Mouse (Mus musculus) midbrain, embryonic 11.5 days (tissue): Measurements from ENCODE around the gene Col5a3. TPM values are rescaled to one million over a fixed set of nuclear protein-coding genes. Genes with fewer than 3 reads are reported as not detected.
"Not testable (repeated sequence)": the region's sequence is repeated elsewhere in the genome, so short reads cannot be mapped to it uniquely, and the experiment has no call there.

ENCODE experiments used
- ATAC-seq: fragments of 200-750 bp; cut with Nextera tagmentation; 2 replicates; pipeline ENCODE4 v1.8.0; 2017; ENCODE audit warnings: moderate TSS enrichment, moderate library complexity; ENCODE audit not compliant: low FRiP score
- DNase-seq: peaks from one replicate; pipeline ENCODE4 v3.0.0; 2015; ENCODE audit warnings: low spot score; ENCODE audit errors: missing footprints
- H3K27ac ChIP-seq: fragments of 300-500 bp; sonication (generic); 2 replicates; pipeline ENCODE4 v1.5.1; 2014; ENCODE audit warnings: low read depth, low read length
- H3K27me3 ChIP-seq: fragments of 300-500 bp; sonication (generic); 2 replicates; pipeline ENCODE4 v1.6.1; 2014; ENCODE audit warnings: mild to moderate bottlenecking, low read length, moderate library complexity, mixed read lengths; ENCODE audit not compliant: control insufficient read depth, insufficient read depth
- H3K36me3 ChIP-seq: fragments of 300-500 bp; sonication (generic); 2 replicates; pipeline ENCODE4 v1.6.1; 2014; ENCODE audit warnings: mild to moderate bottlenecking, low read length, moderate library complexity, mixed read lengths; ENCODE audit not compliant: control insufficient read depth, insufficient read depth
- H3K4me1 ChIP-seq: fragments of 300-500 bp; sonication (generic); 2 replicates; pipeline ENCODE4 v1.6.1; 2014; ENCODE audit warnings: low read length; ENCODE audit not compliant: control insufficient read depth, insufficient read depth
- H3K4me2 ChIP-seq: fragments of 300-500 bp; sonication (generic); 2 replicates; pipeline ENCODE4 v1.6.1; 2014; ENCODE audit warnings: mild to moderate bottlenecking, moderate library complexity
- H3K4me3 ChIP-seq: fragments of 300-500 bp; sonication (generic); 2 replicates; pipeline ENCODE4 v1.5.1; 2014; ENCODE audit warnings: low read depth, low read length
- H3K9ac ChIP-seq: fragments of 300-500 bp; sonication (generic); 2 replicates; pipeline ENCODE4 v1.6.1; 2014; ENCODE audit warnings: low read length
- H3K9me3 ChIP-seq: fragments of 300-500 bp; sonication (generic); 2 replicates; pipeline ENCODE4 v1.6.1; 2016; ENCODE audit warnings: low read length; ENCODE audit not compliant: control insufficient read depth
- WGBS: fragments of 180-500 bp; shearing (Covaris S2); extraction: QIAGEN DNeasy Blood & Tissue Kit; methylation state at CpG from one replicate; pipeline ENCODE4 v1.1.7; 2014; 5-methylcytosine and 5-hydroxymethylcytosine counted together
- polyA plus RNA-seq: library from polyadenylated mRNA; unstranded; fragments of >200 nt; fragmentation: Nextera tagmentation; extraction: Ambion mirVana; gene quantifications from 2 replicates; pipeline ENCODE4 v1.2.1, GENCODE M21; 2014

Gene Col5a3
- polyA plus RNA-seq, 1 experiment from 2014 or later = 0.38 TPM

DNA sequence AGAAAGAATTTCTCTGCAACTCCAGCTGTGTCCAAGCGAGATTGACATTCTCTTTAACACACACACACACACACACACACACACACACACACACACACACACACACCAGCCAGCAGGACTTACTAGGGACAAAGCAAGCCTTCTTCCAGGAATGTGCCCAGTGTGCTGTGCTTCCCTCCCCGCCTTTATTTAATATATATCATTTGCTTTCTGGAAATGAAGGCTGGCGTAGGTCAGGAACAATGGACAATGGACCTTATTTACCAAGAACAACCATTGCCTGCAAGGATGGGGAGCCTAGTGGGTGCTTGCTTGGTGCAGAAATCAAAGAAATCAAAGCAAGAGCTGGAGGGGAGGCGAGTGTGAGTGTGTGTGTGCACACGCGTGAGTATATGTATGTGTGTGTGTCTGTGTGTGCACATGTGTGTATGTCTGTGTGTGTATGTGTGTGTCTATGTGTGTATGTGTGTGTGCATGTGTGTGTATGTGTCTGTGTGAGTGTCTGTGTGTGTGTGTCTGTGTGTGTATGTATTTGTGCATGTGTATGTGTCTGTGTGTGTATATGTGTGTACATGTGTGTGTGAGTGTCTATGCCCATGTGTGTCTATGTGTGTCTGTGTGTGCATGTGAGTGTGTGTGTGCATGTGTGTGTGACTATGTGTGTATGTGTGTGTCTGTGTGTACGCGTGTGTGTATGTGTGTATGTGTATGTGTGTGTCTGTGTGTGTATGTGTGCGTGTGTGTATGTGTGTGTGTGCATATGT is 22.5 kb upstream of the Col5a3 start:
- no peak for DNase-seq
- no peaks in the 10 kb centered on the region for H3K4me1 ChIP-seq
- no peaks in the 10 kb centered on the region for H3K36me3 ChIP-seq
- H3K9me3 ChIP-seq = no peaks in the 10 kb centered on the region
- no peak overlapping the region for H3K4me2 ChIP-seq
- no peak for ATAC-seq
- H3K4me3 ChIP-seq = no peak overlapping the region
- no peak overlapping the region for H3K9ac ChIP-seq
- H3K27me3 ChIP-seq = no peaks in the 10 kb centered on the region
- 86% methylated on average over 9 of the region's 9 CpGs for WGBS
- H3K27ac ChIP-seq = no peak overlapping the region

DNA sequence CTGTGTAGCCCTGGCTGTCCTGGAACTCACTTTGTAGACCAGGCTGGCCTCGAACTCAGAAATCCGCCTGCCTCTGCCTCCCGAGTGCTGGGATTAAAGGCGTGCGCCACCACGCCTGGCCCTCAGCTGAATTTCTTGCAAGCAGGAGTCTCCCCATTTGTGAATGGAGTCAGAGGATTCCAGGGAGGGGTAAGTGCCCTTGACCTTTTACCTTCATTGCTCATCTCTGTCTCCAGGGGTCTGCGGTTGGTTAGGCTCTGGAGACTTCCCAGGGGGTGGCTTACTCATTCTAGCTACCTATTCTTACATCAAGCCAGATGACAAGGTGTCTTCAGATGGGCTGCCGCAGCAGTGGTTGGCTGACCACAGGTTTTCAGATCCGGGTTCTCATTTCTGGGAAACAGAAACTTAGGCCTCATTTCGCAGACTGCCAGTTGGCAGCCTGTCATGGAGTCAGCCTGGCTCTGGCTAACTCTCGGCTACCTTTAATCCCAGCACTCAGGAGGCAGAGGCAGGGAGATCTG is 20.6 kb upstream of the Col5a3 start:
- H3K4me3 ChIP-seq, H3K9ac ChIP-seq, DNase-seq, H3K4me2 ChIP-seq, H3K9me3 ChIP-seq, ATAC-seq, H3K36me3 ChIP-seq, H3K4me1 ChIP-seq, H3K27me3 ChIP-seq, H3K27ac ChIP-seq: not testable (repeated sequence)
- 89% methylated on average over 10 of the region's 11 CpGs for WGBS

DNA sequence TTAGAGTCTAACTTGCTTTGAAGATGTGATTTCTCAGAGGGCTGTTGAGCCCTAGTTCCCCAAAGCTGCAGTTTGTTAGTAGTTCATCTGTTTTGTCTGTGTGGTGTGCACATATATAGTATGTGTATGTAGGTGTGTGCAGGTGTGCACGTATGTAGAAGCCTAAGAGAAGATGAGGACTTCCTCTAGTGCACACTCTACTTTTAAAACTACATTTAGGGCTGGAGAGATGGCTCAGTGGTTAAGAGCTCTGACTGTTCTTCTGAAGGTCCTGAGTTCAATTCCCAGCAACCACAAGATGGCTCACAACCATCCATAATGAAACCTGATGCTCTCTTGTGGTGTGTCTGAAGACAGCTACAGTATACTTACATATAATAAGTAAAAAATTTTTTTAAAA is 20.0 kb upstream of the Col5a3 start:
- Histone ChIP-seq H3K9ac (no peak overlapping the region), H3K36me3 (no peaks in the 10 kb centered on the region), H3K4me3 (no peak overlapping the region), H3K27ac (no peak overlapping the region), H3K4me1 (no peaks in the 10 kb centered on the region), H3K4me2 (no peak overlapping the region), H3K27me3 (no peaks in the 10 kb centered on the region), H3K9me3 (no peaks in the 10 kb centered on the region)
- WGBS = 85% methylated on average over 1 of the region's 1 CpGs
- ATAC-seq (no peak), DNase-seq (no peak)

DNA sequence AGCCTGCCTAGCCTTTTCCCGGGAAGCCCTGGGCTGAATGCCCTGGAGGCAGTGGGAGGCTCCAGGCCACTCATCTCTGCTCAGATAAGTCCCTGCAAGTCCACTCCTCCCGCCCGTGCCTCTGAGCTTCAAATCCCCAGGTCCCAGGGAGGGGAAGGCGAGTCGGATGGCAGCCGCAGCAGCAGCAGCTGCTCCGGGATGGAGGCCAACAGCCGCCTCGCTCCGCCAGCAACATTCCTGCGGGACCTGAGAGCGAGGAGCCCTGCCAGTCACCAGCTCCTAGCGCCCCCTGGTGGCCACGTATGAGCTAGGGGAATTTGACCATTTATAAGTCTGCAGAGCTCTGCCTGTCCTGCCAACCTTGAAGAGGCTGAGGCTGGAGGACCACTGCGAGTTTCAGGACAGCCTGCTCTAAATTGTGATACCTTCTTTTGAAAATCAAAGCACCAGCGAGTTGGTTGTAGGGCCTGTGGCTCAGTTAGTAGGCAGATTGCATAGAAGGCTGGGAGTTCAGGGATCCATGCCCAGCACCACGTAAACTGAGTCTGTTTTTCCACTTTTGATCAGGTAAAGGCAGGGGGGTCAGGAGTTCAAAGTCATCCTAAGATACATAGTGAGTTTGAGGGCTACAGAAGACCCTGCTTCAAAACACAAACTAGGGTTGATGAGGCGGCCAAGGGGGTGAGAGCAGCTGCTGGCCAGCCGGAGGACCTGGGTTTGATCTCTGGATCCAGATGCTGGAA is 16.2 kb upstream of the Col5a3 start:
- Histone ChIP-seq H3K9ac (no peak overlapping the region), H3K4me2 (peak overlapping the region; percentile 14; the same call in 1 of the 2 replicates), H3K4me3 (no peak overlapping the region), H3K9me3 (no peaks in the 10 kb centered on the region), H3K4me1 (no peaks in the 10 kb centered on the region), H3K36me3 (no peaks in the 10 kb centered on the region), H3K27ac (no peak overlapping the region), H3K27me3 (no peaks in the 10 kb centered on the region)
- ATAC-seq = peak; percentile 88
- DNase-seq = peak; percentile 99
- WGBS = 16% methylated on average over 19 of the region's 19 CpGs

DNA sequence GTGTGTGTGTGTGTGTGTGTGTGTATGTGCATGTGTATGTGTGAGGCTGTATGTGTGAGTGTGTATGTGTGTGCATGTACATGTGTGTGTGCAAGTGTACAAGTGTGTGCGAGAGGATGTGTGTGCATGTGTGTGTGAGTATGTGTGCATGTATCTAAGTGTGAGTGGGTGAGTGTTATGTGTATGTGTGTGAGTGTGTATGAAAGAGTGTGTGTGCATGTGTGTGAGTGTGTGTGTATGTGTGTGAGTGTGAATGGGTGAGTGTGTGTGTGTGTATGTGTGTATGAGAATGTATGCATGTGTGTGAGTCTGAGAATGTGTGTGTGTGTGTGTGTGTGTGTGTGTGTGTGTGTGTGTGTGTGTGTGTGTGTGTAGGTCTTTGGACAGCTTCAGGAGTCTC is 13.3 kb upstream of the Col5a3 start:
- H3K9me3 ChIP-seq = no peaks in the 10 kb centered on the region
- no peak overlapping the region for H3K4me3 ChIP-seq
- WGBS = 91% methylated on average over 1 of the region's 1 CpGs
- no peak overlapping the region for H3K9ac ChIP-seq
- no peaks in the 10 kb centered on the region for H3K4me1 ChIP-seq
- ATAC-seq (no peak), DNase-seq (peak; percentile 10)
- H3K27ac ChIP-seq = no peak overlapping the region
- no peak overlapping the region for H3K4me2 ChIP-seq
- H3K36me3 ChIP-seq = no peaks in the 10 kb centered on the region
- no peaks in the 10 kb centered on the region for H3K27me3 ChIP-seq

DNA sequence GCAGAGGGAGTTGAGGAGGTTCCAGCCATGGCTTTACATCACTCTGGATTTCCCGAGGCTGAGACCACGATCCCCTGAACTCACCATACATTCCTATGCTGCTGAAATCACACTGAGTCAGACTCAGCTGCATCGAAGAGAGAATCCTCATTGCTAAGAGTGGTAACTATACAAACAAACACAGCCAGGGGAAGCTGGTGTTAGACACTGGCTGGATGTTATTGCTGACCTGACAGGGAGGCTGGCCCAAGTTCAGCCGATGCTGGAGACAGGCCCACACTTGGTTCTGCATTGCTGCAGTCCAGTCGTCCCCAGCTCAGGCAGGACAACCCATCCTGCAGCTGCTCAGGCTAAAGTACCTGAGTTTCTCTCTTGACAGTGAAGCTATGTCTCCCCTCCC is 10.9 kb upstream of the Col5a3 start:
- Histone ChIP-seq H3K4me3 (no peak overlapping the region), H3K9me3 (no peaks in the 10 kb centered on the region), H3K4me1 (no peaks in the 10 kb centered on the region), H3K27ac (no peak overlapping the region), H3K36me3 (no peaks in the 10 kb centered on the region), H3K27me3 (no peaks in the 10 kb centered on the region), H3K9ac (no peak overlapping the region), H3K4me2 (no peak overlapping the region)
- 71% methylated on average over 5 of the region's 5 CpGs for WGBS
- ATAC-seq (no peak), DNase-seq (peak; percentile 73)

DNA sequence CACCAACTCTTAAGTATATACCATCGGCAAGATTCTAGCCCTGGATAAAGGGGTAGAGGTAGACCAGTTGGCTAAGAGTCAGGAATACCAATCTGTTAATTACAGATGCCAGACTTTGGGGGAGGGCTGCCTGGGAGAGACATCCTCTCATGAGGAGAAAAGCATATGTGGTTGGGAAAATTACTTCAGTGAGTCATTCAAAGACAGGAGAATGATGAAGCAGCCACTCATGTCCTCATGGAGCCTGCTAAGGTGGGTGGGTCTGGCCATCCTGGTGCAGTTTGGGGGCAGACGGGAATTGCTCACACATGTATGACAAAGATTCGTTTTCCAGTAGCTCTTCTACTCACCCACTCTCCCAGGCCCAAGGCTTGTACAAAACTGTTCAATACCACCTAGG is 8.0 kb upstream of the Col5a3 start:
- Histone ChIP-seq H3K36me3 (no peaks in the 10 kb centered on the region), H3K9ac (no peak overlapping the region), H3K4me1 (no peaks in the 10 kb centered on the region), H3K9me3 (no peaks in the 10 kb centered on the region), H3K4me2 (no peak overlapping the region), H3K27ac (no peak overlapping the region), H3K4me3 (no peak overlapping the region), H3K27me3 (no peaks in the 10 kb centered on the region)
- 80% methylated on average over 3 of the region's 3 CpGs for WGBS
- no peak for ATAC-seq
- DNase-seq = no peak

DNA sequence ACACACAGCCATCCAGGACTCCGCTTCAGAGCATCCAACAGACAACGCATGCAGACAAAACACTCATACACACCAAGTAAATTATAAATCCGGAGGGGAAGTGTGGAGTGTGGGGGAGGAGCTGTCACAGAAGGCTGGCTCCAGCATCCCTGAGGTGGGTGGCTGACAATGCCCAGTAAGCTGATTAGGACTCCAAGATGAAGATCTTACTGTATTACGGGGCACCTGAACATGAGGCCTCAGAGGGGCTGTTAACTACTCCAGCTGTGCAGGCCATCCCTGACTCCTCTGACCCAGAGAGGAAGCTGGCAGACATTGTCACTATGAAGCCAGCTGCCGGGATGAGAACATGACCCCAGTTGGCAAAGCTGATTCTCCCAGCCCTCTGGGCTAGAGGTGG is 5.1 kb upstream of the Col5a3 start:
- Histone ChIP-seq H3K4me1 (peaks cover 1% of the 10 kb centered on the region), H3K27me3 (no peaks in the 10 kb centered on the region), H3K36me3 (no peaks in the 10 kb centered on the region), H3K27ac (no peak overlapping the region), H3K9ac (no peak overlapping the region), H3K4me2 (no peak overlapping the region), H3K4me3 (no peak overlapping the region), H3K9me3 (no peaks in the 10 kb centered on the region)
- 77% methylated on average over 5 of the region's 5 CpGs for WGBS
- ATAC-seq (no peak), DNase-seq (peak; percentile 12)

DNA sequence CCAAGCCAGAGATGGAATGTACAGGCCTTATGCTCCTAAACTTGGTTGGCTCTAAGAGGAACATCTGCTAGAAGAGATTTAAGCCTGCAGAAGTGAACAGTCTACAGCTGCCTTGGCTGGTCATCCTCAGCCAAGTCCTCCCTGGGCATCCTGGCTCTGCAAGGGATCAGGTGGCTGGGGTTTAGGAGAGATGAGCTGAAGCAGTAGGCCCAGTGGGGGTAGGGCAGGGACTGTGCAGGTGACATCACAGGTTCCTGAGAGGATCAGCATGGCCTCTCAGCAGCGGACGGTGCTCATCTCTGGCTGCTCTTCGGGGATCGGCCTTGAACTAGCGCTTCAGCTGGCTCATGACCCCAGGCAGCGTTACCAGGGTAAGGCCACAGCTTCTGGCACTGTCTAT is 3.4 kb upstream of the Col5a3 start, which contains the start of gene Rdh8:
TSS of gene Rdh8 (plus strand) at position 268 of the 400 bp plus-strand sequence.
- WGBS = 84% methylated on average over 6 of the region's 6 CpGs
- H3K36me3 ChIP-seq = no peaks in the 10 kb centered on the region
- no peak within 1 kb of the TSS for H3K9ac ChIP-seq
- peak; percentile 10 for DNase-seq
- no peaks in the 10 kb centered on the region for H3K9me3 ChIP-seq
- no peak for ATAC-seq
- H3K27ac ChIP-seq = no peak within 1 kb of the TSS
- H3K4me2 ChIP-seq = no peak within 1 kb of the TSS
- H3K4me1 ChIP-seq = peaks cover 8% of the 10 kb centered on the region
- no peaks in the 10 kb centered on the region for H3K27me3 ChIP-seq
- H3K4me3 ChIP-seq = no peak within 1 kb of the TSS
